Mouse (Mus musculus) retina, postnatal 1 day (tissue): ENCODE results near the gene Nhp2.
"Not testable (repeated sequence)": the region's sequence is repeated elsewhere in the genome, so short reads cannot be mapped to it uniquely, and the experiment has no call there.

ENCODE experiments used
- DNase-seq: peaks from one replicate; pipeline ENCODE4 v3.0.0-alpha.2; 2012

Nhp2 gene

GRCm38 (mm10) chr11:51664747-51665146, 45.2 kb downstream of the Nhp2 start:
- DNase-seq: not testable (repeated sequence)

GRCm38 (mm10) chr11:51670846-51671245, 51.3 kb downstream of the Nhp2 start:
- DNase-seq: no peak

- no peak for DNase-seq
Measured at GRCm38 (mm10) chr11:51671376-51671775, 51.8 kb downstream of the Nhp2 start.

- no peak for DNase-seq
Measured at GRCm38 (mm10) chr11:51673291-51673690, 53.8 kb downstream of the Nhp2 start.
